Mouse (Mus musculus) WW6 (cell line): ENCODE data around the gene Trim41.
"Not testable (repeated sequence)": the region's sequence is repeated elsewhere in the genome, so short reads cannot be mapped to it uniquely, and the experiment has no call there.

Experiments used
- DNase-seq: peaks from one replicate; pipeline ENCODE4 v3.0.0-alpha.2; 2013; ENCODE audit warnings: low read depth, low spot score

Trim41 gene

GRCm38 (mm10) chr11:48813782-48814181 is 3.4 kb downstream of the Trim41 start:
- no peak for DNase-seq

- no peak for DNase-seq
Measured at GRCm38 (mm10) chr11:48810142-48810541, 7.0 kb downstream of the Trim41 start.

- DNase-seq = no peak
Measured at GRCm38 (mm10) chr11:48809434-48809830, 7.7 kb downstream of the Trim41 start.

- DNase-seq = no peak
Measured at GRCm38 (mm10) chr11:48808737-48809433, 8.3 kb downstream of the Trim41 start.

GRCm38 (mm10) chr11:48808304-48808646 is 8.9 kb downstream of the Trim41 start:
- DNase-seq = no peak

GRCm38 (mm10) chr11:48807563-48808303 is 9.4 kb downstream of the Trim41 start:
- no peak for DNase-seq

- no peak for DNase-seq
Measured at GRCm38 (mm10) chr11:48806856-48807562, 10.1 kb downstream of the Trim41 start.

- no peak for DNase-seq
Measured at GRCm38 (mm10) chr11:48804922-48805321, 12.2 kb downstream of the Trim41 start.

- no peak for DNase-seq
Measured at GRCm38 (mm10) chr11:48803988-48804387, 13.2 kb downstream of the Trim41 start.

GRCm38 (mm10) chr11:48801831-48802772 is 15.1 kb downstream of the Trim41 start:
- no peak for DNase-seq

- DNase-seq = no peak
Measured at GRCm38 (mm10) chr11:48799921-48800701, 17.0 kb downstream of the Trim41 start, which contains the start of gene Rack1. Rack1 (plus strand) TSS chr11:48800332.

- no peak for DNase-seq
Measured at GRCm38 (mm10) chr11:48798984-48799920, 17.9 kb downstream of the Trim41 start.

GRCm38 (mm10) chr11:48798308-48798707 is 18.8 kb downstream of the Trim41 start:
- no peak for DNase-seq

- no peak for DNase-seq
Measured at GRCm38 (mm10) chr11:48797287-48797686, 19.9 kb downstream of the Trim41 start.

GRCm38 (mm10) chr11:48796290-48796689 is 20.9 kb downstream of the Trim41 start:
- DNase-seq = no peak

- no peak for DNase-seq
Measured at GRCm38 (mm10) chr11:48795221-48795620, 21.9 kb downstream of the Trim41 start.

GRCm38 (mm10) chr11:48793184-48793583 is 24.0 kb downstream of the Trim41 start:
- DNase-seq = no peak

GRCm38 (mm10) chr11:48791894-48792293 is 25.3 kb downstream of the Trim41 start:
- not testable (repeated sequence) for DNase-seq

- DNase-seq = no peak
Measured at GRCm38 (mm10) chr11:48790946-48791345, 26.2 kb downstream of the Trim41 start.
